25 mouse cellular contexts compared by ENCODE assay signal in the genomic region with DNA sequence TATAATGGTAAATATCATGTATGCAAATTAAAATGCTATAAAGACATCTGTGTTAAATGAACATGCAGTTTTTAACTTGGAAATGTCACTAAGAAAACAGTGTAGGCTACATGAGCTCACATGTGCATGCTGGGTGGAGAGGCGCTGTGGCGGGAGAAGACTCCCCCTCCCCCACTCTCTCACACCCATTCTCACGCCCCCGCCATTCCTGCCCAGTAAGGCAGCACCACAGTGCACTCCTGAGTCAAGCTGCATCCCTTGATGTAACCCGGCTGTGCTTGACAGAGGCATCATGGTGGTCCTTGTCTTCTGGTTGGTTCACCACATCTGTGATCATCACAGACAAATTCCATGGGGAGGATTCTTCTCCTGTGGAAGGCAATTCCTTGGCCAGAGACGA.
A peak's percentile ranks its signal among the peaks of the same experiment; 100 is the strongest.
DNase-seq lines count a peak whose midpoint lies in the region; ATAC-seq lines count a peak whose summit lies in the region.
"Had no signal": no experiment of that assay in that cellular context is flagged by ENCODE, and none has a peak within 500 bp of the region (broad histone marks: within the 10 kb centered on the region; RNA-seq: fewer than 3 reads in every experiment).

No protein-coding gene starts in this region.

- no peak overlapping the region for H3K27ac ChIP-seq in embryonic facial prominence, embryonic 15.5 days (replicated peaks)
- H3K27ac ChIP-seq in embryonic facial prominence, embryonic 10.5 days (replicated peaks) = no peak overlapping the region
- no peak overlapping the region for H3K27ac ChIP-seq in kidney, embryonic 16.5 days (ENCODE audit: low read length)
- H3K27ac ChIP-seq: embryonic facial prominence, embryonic 12.5 days; forebrain, embryonic 12.5 days; forebrain, embryonic 15.5 days; heart, embryonic 15.5 days; hindbrain, embryonic 10.5 days; hindbrain, embryonic 13.5 days had no signal

- H3K4me3 ChIP-seq in embryonic facial prominence, embryonic 15.5 days (replicated peaks) = no peak overlapping the region
- H3K4me3 ChIP-seq in embryonic facial prominence, embryonic 10.5 days = no peak overlapping the region
- H3K4me3 ChIP-seq in kidney, embryonic 16.5 days (ENCODE audit: low read length) = no peak overlapping the region
- H3K4me3 ChIP-seq: embryonic facial prominence, embryonic 12.5 days; erythroblast, embryonic 14.5 days; forebrain, embryonic 12.5 days; forebrain, embryonic 15.5 days; heart, embryonic 12.5 days; heart, embryonic 15.5 days; hindbrain, embryonic 10.5 days; hindbrain, embryonic 13.5 days had no signal

- ATAC-seq in embryonic facial prominence, embryonic 15.5 days (ENCODE audit: insufficient number of reproducible peaks, low FRiP score, low TSS enrichment, low read depth) = 0 out of 2 replicates have a peak, but pooled peaks have one; percentile 54
- ATAC-seq in kidney, embryonic 16.5 days (ENCODE audit: low FRiP score, low TSS enrichment) = peak; percentile 54; the same call in 1 of the 2 replicates
- ATAC-seq: activated CD4-positive, CD25-positive, alpha-beta regulatory T cell, adult 4 months; forebrain, embryonic 15.5 days; hindbrain, embryonic 16.5 days had no signal

- H3K4me2 ChIP-seq in embryonic facial prominence, embryonic 15.5 days (replicated peaks) = no peak overlapping the region
- H3K4me2 ChIP-seq in kidney, embryonic 16.5 days (replicated peaks; ENCODE audit: low read depth, low read length) = no peak overlapping the region
- H3K4me2 ChIP-seq: embryonic facial prominence, embryonic 12.5 days; forebrain, embryonic 12.5 days; forebrain, embryonic 15.5 days; heart, embryonic 12.5 days; heart, embryonic 15.5 days; hindbrain, embryonic 13.5 days had no signal

- 55% methylated on average over 6 of the region's 6 CpGs for WGBS in embryonic facial prominence, embryonic 15.5 days
- WGBS in embryonic facial prominence, embryonic 10.5 days = 75% methylated on average over 6 of the region's 6 CpGs
- 35% methylated on average over 6 of the region's 6 CpGs for WGBS in kidney, embryonic 16.5 days

- no peak for DNase-seq in embryonic facial prominence, embryonic 10.5 days (ENCODE audit: low spot score)
- no peak for DNase-seq in kidney, postnatal 36 days
- DNase-seq in kidney, postnatal 4 days = peak; percentile 43 to 64
- no peak for DNase-seq in kidney, adult 11 months
- DNase-seq: adrenal gland, adult 8-10 months; adrenal gland, postnatal 25 days; cerebellum, adult 18-20 months; cerebellum, adult 9-10 months; cerebellum, postnatal 14 days; gastrocnemius, postnatal 25 days; heart, adult 18-20 months; heart, postnatal 10 days; heart, postnatal 36 days had no signal

- H3K4me1 ChIP-seq in embryonic facial prominence, embryonic 15.5 days = no peaks in the 10 kb centered on the region
- no peaks in the 10 kb centered on the region for H3K4me1 ChIP-seq in embryonic facial prominence, embryonic 10.5 days
- no peaks in the 10 kb centered on the region for H3K4me1 ChIP-seq in kidney, embryonic 16.5 days (ENCODE audit: insufficient read depth, low read length)
- H3K4me1 ChIP-seq: embryonic facial prominence, embryonic 12.5 days; forebrain, embryonic 12.5 days; heart, embryonic 12.5 days; heart, embryonic 15.5 days had no signal

- H3K27me3 ChIP-seq in embryonic facial prominence, embryonic 15.5 days = no peaks in the 10 kb centered on the region
- no peaks in the 10 kb centered on the region for H3K27me3 ChIP-seq in embryonic facial prominence, embryonic 10.5 days (replicated peaks; ENCODE audit: low read depth, poor library complexity, severe bottlenecking)
- no peaks in the 10 kb centered on the region for H3K27me3 ChIP-seq in kidney, embryonic 16.5 days (ENCODE audit: insufficient read depth, low read length)
- H3K27me3 ChIP-seq: embryonic facial prominence, embryonic 12.5 days; forebrain, embryonic 15.5 days; heart, embryonic 12.5 days; heart, embryonic 15.5 days; hindbrain, embryonic 13.5 days had no signal

- no peak overlapping the region for H3K9ac ChIP-seq in embryonic facial prominence, embryonic 15.5 days
- no peak overlapping the region for H3K9ac ChIP-seq in kidney, embryonic 16.5 days (replicated peaks; ENCODE audit: low read length)
- H3K9ac ChIP-seq: embryonic facial prominence, embryonic 12.5 days; forebrain, embryonic 12.5 days; forebrain, embryonic 15.5 days; heart, embryonic 12.5 days; heart, embryonic 15.5 days; hindbrain, embryonic 13.5 days had no signal

- H3K9me3 ChIP-seq in embryonic facial prominence, embryonic 15.5 days (replicated peaks) = no peaks in the 10 kb centered on the region
- H3K9me3 ChIP-seq in embryonic facial prominence, embryonic 10.5 days = no peaks in the 10 kb centered on the region
- no peaks in the 10 kb centered on the region for H3K9me3 ChIP-seq in kidney, embryonic 16.5 days (ENCODE audit: low read length)
- H3K9me3 ChIP-seq: embryonic facial prominence, embryonic 12.5 days; forebrain, embryonic 12.5 days; forebrain, embryonic 15.5 days; heart, embryonic 12.5 days; heart, embryonic 15.5 days; hindbrain, embryonic 10.5 days; hindbrain, embryonic 13.5 days had no signal

- no peaks in the 10 kb centered on the region for H3K36me3 ChIP-seq in embryonic facial prominence, embryonic 15.5 days
- H3K36me3 ChIP-seq in embryonic facial prominence, embryonic 10.5 days (replicated peaks) = no peaks in the 10 kb centered on the region
- no peaks in the 10 kb centered on the region for H3K36me3 ChIP-seq in kidney, embryonic 16.5 days (ENCODE audit: insufficient read depth, low read length)
- H3K36me3 ChIP-seq: embryonic facial prominence, embryonic 12.5 days; forebrain, embryonic 12.5 days; forebrain, embryonic 15.5 days; heart, embryonic 12.5 days; heart, embryonic 15.5 days; hindbrain, embryonic 10.5 days; hindbrain, embryonic 13.5 days had no signal

Comparison
In these comparisons a context has a peak if more than half of its experiments do, and no peak if none do; other contexts are left out.
1. DNase-seq: peak in kidney, postnatal 4 days (2 of 2); none in embryonic facial prominence, embryonic 10.5 days (single experiment), kidney, postnatal 36 days (0 of 2) and kidney, adult 11 months (single experiment).